Mouse (Mus musculus): ENCODE results near the gene Adar.

GRCm38 (mm10) chr3:89764119-89764724 lies 49.4 kb downstream of the Adar start, which contains the start of gene Chrnb2:
- no peak for TF ChIP-seq MAX (IDR thresholded peaks at IDR 0.05)
- TF ChIP-seq CTCF (IDR thresholded peaks at IDR 0.05; ENCODE audit: control insufficient read depth, insufficient read depth, insufficient read length), result no peak
- TF ChIP-seq USF1 (IDR thresholded peaks at IDR 0.05; ENCODE audit: low read depth), result no peak
- TF ChIP-seq MYOG (IDR thresholded peaks at IDR 0.05; ENCODE audit: control insufficient read depth, extremely low read depth, insufficient read length), result no peak
- TF ChIP-seq CEBPB (IDR thresholded peaks at IDR 0.05; ENCODE audit: low read depth), result no peak
- TF ChIP-seq FOSL1 (IDR thresholded peaks at IDR 0.05; ENCODE audit: insufficient read depth, low read length, poor library complexity, severe bottlenecking), result no peak

Measured in C2C12 (cell line).